Mouse (Mus musculus) MEL (cell line): ENCODE data around the gene Abcc1.

Experiments used
- CHD1 ChIP-seq: IDR thresholded peaks from 2 replicates; pipeline ENCODE4 v1.6.1; 2012; ENCODE audit warnings: low read depth, mild to moderate bottlenecking, inconsistent platforms, low read length, improper control_type of control experiment
- CHD2 ChIP-seq: IDR thresholded peaks from 2 replicates; pipeline ENCODE4 v1.6.1; 2011; ENCODE audit warnings: low read length, improper control_type of control experiment
- CTCF ChIP-seq, 3 experiments: IDR thresholded peaks in 2 of 3; conservative IDR thresholded peaks in 1 of 3; 2 replicates each; pipeline ENCODE4 v1.5.1; 2011 to 2012; ENCODE audit warnings: low read length in 3 of 3, low read depth in 2 of 3, mild to moderate bottlenecking in 2 of 3, improper control_type of control experiment in 1 of 3, inconsistent platforms in 1 of 3, mixed read lengths in 1 of 3, moderate library complexity in 1 of 3; ENCODE audit not compliant: control insufficient read depth in 1 of 3, insufficient read depth in 1 of 3, poor library complexity in 1 of 3, severe bottlenecking in 1 of 3
- EP300 ChIP-seq, 2 experiments: IDR thresholded peaks; 2 replicates each; pipeline ENCODE4 v1.6.1; 2011; ENCODE audit warnings: improper control_type of control experiment in 2 of 2, low read length in 2 of 2, low read depth in 1 of 2, mild to moderate bottlenecking in 1 of 2
- GATA1 ChIP-seq: IDR thresholded peaks from 2 replicates; pipeline ENCODE4 v1.6.1; 2011; ENCODE audit warnings: low read depth, low read length, improper control_type of control experiment
- MAX ChIP-seq: IDR thresholded peaks from 2 replicates; pipeline ENCODE4 v1.6.1; 2011; ENCODE audit warnings: low read length, improper control_type of control experiment
- MEF2A ChIP-seq: IDR thresholded peaks from 2 replicates; pipeline ENCODE4 v1.6.1; 2014; ENCODE audit warnings: low read depth, mild to moderate bottlenecking, inconsistent platforms, low read length, improper control_type of control experiment; ENCODE audit not compliant: poor library complexity, insufficient replicate concordance, severe bottlenecking; ENCODE audit errors: extremely low read depth
- MYC ChIP-seq: IDR thresholded peaks from 2 replicates; pipeline ENCODE4 v1.6.1; 2011; ENCODE audit warnings: low read depth, mild to moderate bottlenecking, low read length, improper control_type of control experiment, moderate library complexity
- POLR2A ChIP-seq, 2 experiments: IDR thresholded peaks; 2 replicates each; pipeline ENCODE4 v1.6.1; 2011 to 2012; ENCODE audit warnings: low read length in 2 of 2, mild to moderate bottlenecking in 2 of 2, control low read depth in 1 of 2, improper control_type of control experiment in 1 of 2, low read depth in 1 of 2, moderate library complexity in 1 of 2; ENCODE audit not compliant: control insufficient read depth in 1 of 2, insufficient read depth in 1 of 2, poor library complexity in 1 of 2
- SIN3A ChIP-seq: IDR thresholded peaks from 2 replicates; pipeline ENCODE4 v1.6.1; 2012; ENCODE audit warnings: low read length, improper control_type of control experiment, inconsistent platforms
- TBP ChIP-seq: IDR thresholded peaks from 2 replicates; pipeline ENCODE4 v1.8.0; 2011; ENCODE audit warnings: low read depth, low read length, improper control_type of control experiment
- USF2 ChIP-seq, 2 experiments: IDR thresholded peaks; 2 replicates each; pipeline ENCODE4 v1.6.1; 2011 to 2012; ENCODE audit warnings: improper control_type of control experiment in 2 of 2, low read length in 2 of 2, borderline replicate concordance in 1 of 2, inconsistent platforms in 1 of 2, low read depth in 1 of 2, mild to moderate bottlenecking in 1 of 2; ENCODE audit not compliant: insufficient read depth in 1 of 2
- ZC3H11A ChIP-seq: IDR thresholded peaks from 2 replicates; pipeline ENCODE4 v1.6.1; 2012; ENCODE audit warnings: low read depth, mild to moderate bottlenecking, inconsistent platforms, low read length, improper control_type of control experiment
- ZNF384 ChIP-seq: IDR thresholded peaks from 2 replicates; pipeline ENCODE4 v1.6.1; 2012; ENCODE audit warnings: low read depth, mild to moderate bottlenecking, inconsistent platforms, low read length, improper control_type of control experiment

- no peak for TF ChIP-seq GATA1
- no peak for TF ChIP-seq EP300 (IDR thresholded peaks at IDR 0.05; ENCODE audit: low read depth in 1 of 2, low read length in 2 of 2)
- no peak for TF ChIP-seq SIN3A
- no peak for TF ChIP-seq POLR2A (IDR thresholded peaks at IDR 0.05; ENCODE audit: control insufficient read depth in 1 of 2, insufficient read depth in 1 of 2, low read depth in 1 of 2, low read length in 2 of 2, poor library complexity in 1 of 2)
- TF ChIP-seq CTCF (IDR thresholded peaks at IDR 0.05 in 2 of 3, conservative IDR thresholded peaks at IDR 0.05 in 1 of 3; ENCODE audit: control insufficient read depth in 1 of 3, insufficient read depth in 1 of 3, low read depth in 2 of 3, low read length in 3 of 3, poor library complexity in 1 of 3, severe bottlenecking in 1 of 3): no peak
- no peak for TF ChIP-seq ZC3H11A
- TF ChIP-seq MAX: no peak
- TF ChIP-seq MEF2A: no peak
- TF ChIP-seq CHD1: no peak
- 0 out of 2 replicates have a peak, but pooled peaks have one; percentile 38 for TF ChIP-seq MYC
- TF ChIP-seq USF2 (IDR thresholded peaks at IDR 0.05; ENCODE audit: borderline replicate concordance in 1 of 2, insufficient read depth in 1 of 2, low read depth in 1 of 2, low read length in 2 of 2): no peak
- TF ChIP-seq TBP: peak; percentile 47
- no peak for TF ChIP-seq CHD2
- TF ChIP-seq ZNF384: no peak; the same call in 1 of the 2 replicates
These were observed 427 bp upstream of the Abcc1 start for GRCm38 (mm10) chr16:14360931-14361330.
